Mouse (Mus musculus) adrenal gland, postnatal 25 days (tissue): ENCODE measurements around the gene Vrtn. TPM values are rescaled to one million over a fixed set of nuclear protein-coding genes. Genes with fewer than 3 reads are reported as not detected.

Experiments used
- DNase-seq: peaks from one replicate; pipeline ENCODE4 v3.0.0; 2021; ENCODE audit warnings: mixed read lengths
- total RNA-seq: library from RNA; stranded (reverse); gene quantifications from 2 replicates; pipeline ENCODE4 v1.2.3, GENCODE M21; 2021

Gene Vrtn
- total RNA-seq, 1 experiment from 2014 or later: not detected

DNA sequence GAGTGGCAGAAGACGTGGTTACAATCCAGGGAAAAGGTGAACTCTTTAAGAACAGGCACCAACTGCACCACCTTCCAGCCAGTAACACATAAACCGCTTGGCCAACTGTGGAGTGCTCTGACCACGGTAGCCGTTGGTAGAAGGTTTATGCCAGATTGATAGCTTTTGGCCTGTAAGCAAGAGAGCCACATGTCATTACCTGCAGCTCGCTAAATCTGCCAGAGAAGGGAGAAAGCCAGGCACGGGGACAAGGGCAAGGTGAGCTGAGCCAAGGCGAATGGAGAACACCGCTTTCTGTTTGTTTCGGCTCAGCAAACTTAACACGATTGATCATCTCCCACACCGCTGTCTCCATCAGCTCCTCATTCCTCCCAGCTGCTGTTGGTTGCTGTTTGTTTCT is 48.2 kb downstream of the Vrtn start:
- DNase-seq: no peak

DNA sequence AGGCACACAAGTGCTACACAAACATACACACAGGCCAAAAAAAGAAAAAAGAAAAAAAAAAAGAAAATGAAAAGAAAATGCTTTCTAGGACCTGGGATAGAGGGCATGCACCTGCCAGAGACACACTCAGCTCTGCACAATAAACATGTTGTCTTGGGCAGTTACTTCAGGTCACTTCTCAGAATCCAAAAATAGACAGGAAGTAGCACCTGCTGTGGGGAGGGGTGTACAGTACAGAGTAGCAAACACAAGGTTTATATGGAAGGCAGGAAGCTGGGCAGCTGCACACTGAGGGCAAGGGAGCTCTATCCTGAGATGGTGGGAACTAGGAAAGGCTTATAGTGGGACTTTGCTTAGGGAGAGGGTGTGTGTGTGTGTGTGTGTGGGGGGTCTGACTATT is 50.5 kb downstream of the Vrtn start:
- no peak for DNase-seq

DNA sequence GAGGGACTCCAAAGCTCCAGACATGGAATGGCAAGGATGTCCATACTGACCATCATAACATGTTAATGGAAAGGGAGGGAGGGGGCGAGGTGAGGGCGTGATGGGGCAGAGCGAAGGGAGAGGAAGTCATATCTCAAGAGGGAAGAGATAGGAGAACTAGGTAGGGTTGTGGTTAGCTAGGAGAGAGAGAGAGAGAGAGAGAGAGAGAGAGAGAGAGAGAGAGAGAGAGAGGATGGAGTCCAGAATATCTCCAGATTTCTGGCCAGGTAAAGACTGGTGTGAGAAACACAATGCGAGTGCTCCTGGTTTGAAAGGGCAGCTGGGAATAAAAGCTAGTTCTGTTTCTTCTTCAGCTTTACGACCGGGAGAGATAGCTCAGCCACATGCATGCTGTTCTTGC is 51.3 kb downstream of the Vrtn start:
- DNase-seq: no peak

DNA sequence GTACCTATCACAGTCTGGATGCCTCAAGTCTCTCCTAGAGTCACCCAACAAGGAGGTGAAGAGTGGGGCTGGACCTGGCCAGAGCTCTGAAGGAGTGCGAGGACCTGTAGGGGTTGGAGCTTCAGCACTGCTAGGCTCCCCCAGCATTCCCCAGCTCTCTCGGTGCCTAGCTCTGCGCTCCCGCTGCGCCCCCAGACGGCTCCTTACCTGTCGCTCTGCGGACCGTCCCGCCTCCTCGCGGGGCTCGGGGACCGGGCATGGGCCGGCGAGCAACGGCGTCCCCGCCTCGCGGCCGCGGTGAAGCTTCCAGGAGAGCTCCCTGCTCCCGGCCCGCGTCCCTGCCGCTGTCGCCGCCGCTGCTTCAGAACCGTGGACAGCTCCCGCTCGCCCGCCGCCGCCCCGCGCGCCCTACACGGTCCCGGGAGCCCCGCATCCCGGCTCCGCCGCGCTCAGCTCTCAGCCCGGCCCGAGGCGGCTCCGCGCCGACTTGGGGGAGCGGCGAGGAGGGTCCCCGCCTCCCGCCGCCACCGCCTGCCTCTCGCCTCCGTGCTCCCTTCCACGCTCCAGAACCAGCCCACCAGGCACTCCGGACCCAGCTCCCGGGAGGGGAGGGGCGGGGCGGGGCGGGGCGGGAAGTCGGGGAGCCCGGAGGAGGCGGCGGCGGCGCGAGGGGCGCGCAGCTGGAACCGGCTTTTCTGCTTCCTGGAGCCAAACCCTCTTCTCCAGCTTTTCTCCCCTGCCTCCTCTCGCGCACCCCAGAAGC is 57.7 kb downstream of the Vrtn start, which contains the start of gene Syndig1l:
Gene Syndig1l (minus strand): TSS at position 513 of the 763 bp plus-strand sequence.
- peak; percentile 86 for DNase-seq

Other genes starting within 250 kb of the Vrtn start
- gene Entpd5, start 232.0 kb upstream of the Vrtn start, total RNA-seq: 137 and 159 TPM in 2 replicates
- 3.5 and 4.3 TPM in 2 replicates for gene Bbof1, start 231.9 kb upstream of the Vrtn start, total RNA-seq
- gene Rnf113a2, start 223.8 kb upstream of the Vrtn start, total RNA-seq: 17.9 and 19.3 TPM in 2 replicates
- gene Aldh6a1, start 190.0 kb upstream of the Vrtn start, total RNA-seq: 156 and 187 TPM in 2 replicates
- 18.1 and 18.5 TPM in 2 replicates for gene Lin52, start 189.6 kb upstream of the Vrtn start, total RNA-seq
- not detected in 2 replicates for gene Vsx2, start 71.3 kb upstream of the Vrtn start, total RNA-seq
- gene Abcd4, start 23.6 kb upstream of the Vrtn start, total RNA-seq: 18.1 and 21.0 TPM in 2 replicates
- gene Syndig1l, start 57.8 kb downstream of the Vrtn start, total RNA-seq: not detected in 2 replicates
- gene Npc2, start 132.1 kb downstream of the Vrtn start, total RNA-seq: 68.1 and 74.3 TPM in 2 replicates
- 67.6 and 83.1 TPM in 2 replicates for gene Isca2, start 132.2 kb downstream of the Vrtn start, total RNA-seq
- gene Ltbp2, start 235.5 kb downstream of the Vrtn start, total RNA-seq: 3.9 and 4.8 TPM in 2 replicates